Mouse (Mus musculus): ENCODE results near the gene Rgs1. TPM values are rescaled to one million over a fixed set of nuclear protein-coding genes. Genes with fewer than 3 reads are reported as not detected.

Gene Rgs1
- 100 to 1,000 TPM; 140 to 455 TPM for polyA plus RNA-seq (2017; shearing (Covaris generic))

GRCm38 (mm10) chr1:144248923-144249322 is at the start of gene Rgs1:
TSS of gene Rgs1 (minus strand) at chr1:144249242.

Other genes with a start within 250 kb of the Rgs1 start
- 10 to 100 TPM; 43.5 to 50.2 TPM for gene Rgs2, start 245.1 kb downstream of the Rgs1 start, polyA plus RNA-seq (2017; shearing (Covaris generic))
- not detected for gene Rgs13, start 71.9 kb downstream of the Rgs1 start, polyA plus RNA-seq (2017; shearing (Covaris generic))